Mouse (Mus musculus): ENCODE results near the gene Pck2.

DNA sequence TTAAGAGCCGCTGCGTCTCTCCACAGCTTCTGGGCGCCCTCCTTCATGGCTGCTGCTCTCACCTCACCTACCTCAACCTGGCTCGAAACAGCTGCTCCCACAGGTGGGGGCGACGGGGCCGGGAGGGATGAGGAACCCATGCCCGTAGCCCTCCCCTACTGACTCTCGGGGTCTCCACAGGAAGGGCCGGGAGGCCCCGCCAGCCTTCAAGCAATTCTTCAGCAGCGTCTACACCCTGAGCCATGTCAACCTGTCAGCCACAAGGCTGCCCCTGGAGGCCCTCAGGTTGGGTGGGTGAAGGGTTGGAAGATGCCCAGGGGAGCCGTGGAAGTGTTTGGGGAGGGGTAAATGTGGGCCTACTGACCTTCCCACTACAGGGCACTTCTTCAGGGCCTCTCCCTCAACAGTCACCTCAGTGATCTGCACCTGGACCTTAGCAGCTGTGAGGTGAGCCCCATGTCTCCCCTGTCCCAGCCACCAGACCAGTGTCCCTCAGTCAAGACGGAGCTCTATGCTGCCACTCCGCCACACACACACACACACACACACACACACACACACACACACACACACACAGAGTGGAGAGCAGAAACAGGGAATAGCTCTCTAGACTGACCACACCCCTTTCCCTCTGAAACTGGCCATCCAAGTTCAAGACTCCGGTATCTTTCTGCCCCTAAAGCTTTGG, 43.2 kb upstream of the Pck2 start:
- TF ChIP-seq CTCF (IDR thresholded peaks at IDR 0.05) = no peak
- TF ChIP-seq POLR2A (IDR thresholded peaks at IDR 0.05; ENCODE audit: insufficient read depth, low read depth, low read length) = no peak
- no peak for TF ChIP-seq EP300 (IDR thresholded peaks at IDR 0.05; ENCODE audit: insufficient read depth, low read depth, low read length)
